Mouse (Mus musculus) left cerebral cortex, adult 11 months (tissue): ENCODE results near the gene Pcdh17.

Experiments used
- DNase-seq: peaks from one replicate; pipeline ENCODE4 v3.0.0; 2022; ENCODE audit warnings: low spot score

Gene Pcdh17

DNA sequence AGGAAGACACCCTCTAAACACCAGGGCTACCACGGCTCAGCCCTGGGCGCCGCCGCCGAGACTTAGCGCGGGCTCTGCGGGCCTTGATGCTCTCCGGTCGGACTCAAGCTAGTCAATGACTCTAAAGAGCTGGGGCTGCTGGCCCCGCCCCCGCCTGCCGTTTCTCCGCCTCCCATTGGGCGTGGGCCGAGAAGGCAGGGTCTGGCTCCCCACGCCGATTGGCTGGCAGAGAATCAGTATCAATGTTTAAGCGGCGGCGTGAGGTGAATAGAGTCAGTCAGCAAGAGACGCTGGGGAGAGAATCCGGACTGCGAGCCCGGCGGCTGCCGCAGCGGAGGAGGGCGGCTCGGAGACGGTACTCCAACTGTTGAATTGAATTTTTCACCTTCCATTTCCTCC lies at the start of gene Pcdh17:
Gene Pcdh17, plus strand, starts transcription at position 276 of the 399 bp plus-strand sequence.
- DNase-seq, result peak; percentile 96

DNA sequence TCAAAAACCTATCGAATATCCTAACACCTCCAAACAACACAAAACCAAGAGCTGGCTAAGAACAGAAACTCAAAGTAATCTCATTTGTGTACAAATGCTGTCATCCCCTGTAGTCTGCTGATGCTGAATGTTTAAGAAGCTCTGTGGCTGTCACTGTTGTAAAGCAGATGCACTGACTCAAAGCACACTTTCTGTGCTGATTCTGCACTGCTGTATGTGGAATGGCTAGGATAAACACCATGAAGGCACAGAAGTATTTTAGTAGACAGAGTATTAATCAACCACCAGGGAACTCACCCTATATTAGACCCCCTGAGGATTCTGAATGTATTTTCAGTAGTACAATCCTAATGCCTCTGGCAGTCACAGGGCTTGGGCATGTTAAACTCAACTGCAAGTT lies 46.2 kb upstream of the Pcdh17 start:
- DNase-seq, result no peak

DNA sequence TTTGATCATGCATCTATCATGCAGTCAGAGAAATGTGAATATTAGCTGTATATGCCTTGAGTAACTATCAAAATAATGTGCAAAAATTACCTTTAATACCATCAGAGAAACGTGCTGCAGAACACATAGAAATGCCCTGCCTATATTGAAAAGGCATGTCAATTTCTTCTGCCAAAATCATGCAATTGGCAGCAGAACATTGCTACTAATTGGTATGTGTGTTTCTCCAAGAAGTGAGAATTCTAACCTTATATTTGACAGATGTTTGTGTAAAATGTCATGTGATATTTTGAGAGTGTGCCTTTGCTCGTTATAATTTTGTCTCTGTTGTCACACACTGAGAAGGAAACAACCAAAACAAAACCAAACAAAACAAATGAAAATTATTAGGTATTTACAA lies 18.6 kb upstream of the Pcdh17 start:
- no peak for DNase-seq

DNA sequence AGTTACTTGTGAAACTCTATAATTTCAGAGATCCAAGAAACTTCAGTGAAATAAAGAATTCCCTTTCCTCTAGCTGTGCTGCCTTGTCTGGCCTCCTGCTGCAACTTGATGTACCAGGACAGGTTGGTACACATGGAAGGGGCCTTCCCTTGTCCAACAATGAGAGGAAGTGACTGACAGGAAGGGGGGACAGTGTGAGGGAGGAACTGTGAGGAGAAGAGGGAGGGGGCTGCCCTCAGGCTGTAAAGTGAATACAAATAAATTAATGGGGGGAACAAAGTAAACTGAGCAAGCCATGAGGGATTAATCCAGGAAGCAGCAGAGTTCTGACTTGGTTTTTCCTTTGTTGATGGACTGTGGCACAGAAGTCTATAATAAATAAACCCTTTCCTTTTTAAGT lies 16.7 kb upstream of the Pcdh17 start:
- no peak for DNase-seq

DNA sequence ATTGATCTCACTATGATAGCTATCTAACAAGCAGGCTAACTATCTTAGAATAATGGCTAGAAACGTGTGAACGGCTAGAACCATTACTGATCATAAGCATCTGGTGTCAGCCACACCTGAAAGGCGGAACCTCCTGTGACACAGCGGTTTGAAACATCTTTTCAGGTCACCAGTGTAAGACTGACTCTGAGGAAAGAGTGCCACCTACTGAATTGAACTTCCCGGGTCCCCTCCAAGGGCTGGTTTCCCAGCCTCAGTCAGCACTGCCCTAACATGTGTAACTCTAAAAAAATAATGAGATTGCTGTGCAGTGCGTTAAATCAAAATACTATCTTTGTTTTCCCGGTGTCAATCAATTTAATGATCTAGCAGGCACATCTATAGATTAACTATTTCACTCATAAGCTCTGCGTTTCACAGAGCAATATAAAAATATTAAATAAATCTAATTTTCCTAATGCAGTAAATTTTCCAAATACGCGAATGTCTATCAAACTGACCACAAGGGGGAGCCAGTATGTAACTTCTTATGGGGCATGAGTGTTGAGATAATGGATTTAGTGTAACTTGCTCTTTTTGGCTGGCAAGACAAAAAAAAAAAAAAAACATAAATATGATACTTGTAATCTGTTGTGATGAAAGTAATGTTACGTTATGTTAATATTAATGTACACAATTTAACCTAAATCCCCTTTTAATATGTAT lies 5.1 kb upstream of the Pcdh17 start:
- DNase-seq, result no peak

DNA sequence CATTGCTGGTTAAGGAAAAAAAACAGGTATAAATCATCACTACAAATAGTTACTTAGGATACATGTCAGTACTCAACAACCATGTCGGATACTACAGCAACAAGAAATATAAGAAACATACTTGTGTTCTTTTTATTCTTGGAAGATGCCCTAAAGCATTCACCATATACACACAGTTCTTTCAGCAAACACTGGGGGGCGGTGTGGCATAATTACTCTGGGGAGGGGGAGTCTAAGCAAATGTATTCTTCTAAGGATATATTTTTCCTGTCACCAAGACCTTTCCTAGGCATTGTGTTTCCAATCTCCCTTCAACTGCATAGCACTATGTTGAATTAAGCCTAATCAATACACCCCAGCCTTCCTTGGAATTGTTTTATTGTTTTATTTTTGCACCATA lies 2.5 kb upstream of the Pcdh17 start:
- DNase-seq, result no peak

DNA sequence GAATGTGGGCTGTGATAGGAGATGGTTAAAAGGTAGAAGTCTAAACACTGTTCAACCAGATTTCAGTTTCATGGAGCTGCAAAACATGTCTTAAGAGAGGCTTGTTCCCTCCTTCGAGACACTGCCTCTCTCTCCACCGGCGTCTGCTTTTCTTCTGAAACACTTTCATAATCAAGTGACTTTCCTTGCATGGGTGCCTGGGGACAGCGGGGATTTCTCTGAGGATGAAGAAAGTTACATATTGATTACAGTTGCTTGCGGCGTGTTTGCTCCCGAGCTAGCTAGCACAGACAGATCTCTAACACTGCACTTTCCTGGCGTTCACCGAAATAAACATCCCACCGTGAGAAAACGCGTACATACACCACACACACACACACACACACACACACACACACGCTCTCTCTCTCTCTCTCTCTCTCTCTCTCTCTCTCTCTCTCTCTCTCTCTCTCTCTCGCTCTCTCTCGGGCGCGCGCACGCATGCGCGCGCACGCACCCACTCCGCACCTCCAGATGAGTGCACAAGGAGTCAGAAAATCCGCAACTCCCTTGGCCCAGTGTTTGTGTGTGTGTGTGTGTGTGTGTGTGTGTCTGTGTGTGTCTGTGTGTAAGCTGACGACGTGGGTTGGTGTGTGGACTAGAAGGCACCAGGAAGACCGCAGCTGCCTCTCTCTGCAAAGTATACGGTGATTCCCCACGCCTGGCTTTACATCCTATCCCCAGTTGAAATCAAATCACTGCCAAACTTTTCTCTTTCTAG lies 655 bp upstream of the Pcdh17 start:
- no peak for DNase-seq

DNA sequence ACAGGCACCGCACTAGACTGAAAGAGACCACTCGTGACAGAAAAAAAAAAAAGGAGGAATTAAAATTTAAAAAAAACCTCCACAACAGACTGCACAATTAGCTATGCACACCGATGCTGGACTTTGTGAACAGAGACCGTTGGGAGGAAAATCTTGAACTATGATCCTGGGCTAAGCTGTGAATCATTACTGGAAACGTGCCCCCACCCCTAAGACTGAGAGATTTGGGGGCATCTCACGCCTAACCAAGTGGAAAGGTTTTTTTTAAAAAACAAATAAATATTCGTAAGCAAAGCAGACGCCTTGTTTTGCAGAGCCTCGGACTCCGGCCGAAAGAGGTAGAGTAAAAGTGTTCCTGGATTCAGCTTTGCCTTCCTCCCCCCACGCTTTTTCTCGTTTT lies 398 bp downstream of the Pcdh17 start:
- no peak for DNase-seq

DNA sequence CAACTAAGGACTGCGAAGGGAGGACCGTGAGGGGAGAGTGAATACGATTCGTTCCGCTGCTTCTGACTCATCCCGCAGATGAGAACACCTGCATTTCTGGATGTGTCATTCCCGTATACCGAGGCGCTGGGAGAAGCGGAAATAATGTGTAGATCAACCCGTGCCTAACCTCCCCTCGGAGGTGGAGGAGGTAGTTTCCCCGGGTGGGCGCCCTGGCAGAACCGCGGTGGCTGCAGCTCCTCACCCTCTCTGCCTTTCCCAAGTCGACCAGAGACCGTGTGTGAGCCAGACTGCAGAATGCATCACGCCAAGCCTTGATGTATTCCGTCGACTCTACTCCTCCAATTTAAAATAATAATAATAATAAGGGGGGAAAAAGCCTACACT lies 906 bp downstream of the Pcdh17 start:
- no peak for DNase-seq

DNA sequence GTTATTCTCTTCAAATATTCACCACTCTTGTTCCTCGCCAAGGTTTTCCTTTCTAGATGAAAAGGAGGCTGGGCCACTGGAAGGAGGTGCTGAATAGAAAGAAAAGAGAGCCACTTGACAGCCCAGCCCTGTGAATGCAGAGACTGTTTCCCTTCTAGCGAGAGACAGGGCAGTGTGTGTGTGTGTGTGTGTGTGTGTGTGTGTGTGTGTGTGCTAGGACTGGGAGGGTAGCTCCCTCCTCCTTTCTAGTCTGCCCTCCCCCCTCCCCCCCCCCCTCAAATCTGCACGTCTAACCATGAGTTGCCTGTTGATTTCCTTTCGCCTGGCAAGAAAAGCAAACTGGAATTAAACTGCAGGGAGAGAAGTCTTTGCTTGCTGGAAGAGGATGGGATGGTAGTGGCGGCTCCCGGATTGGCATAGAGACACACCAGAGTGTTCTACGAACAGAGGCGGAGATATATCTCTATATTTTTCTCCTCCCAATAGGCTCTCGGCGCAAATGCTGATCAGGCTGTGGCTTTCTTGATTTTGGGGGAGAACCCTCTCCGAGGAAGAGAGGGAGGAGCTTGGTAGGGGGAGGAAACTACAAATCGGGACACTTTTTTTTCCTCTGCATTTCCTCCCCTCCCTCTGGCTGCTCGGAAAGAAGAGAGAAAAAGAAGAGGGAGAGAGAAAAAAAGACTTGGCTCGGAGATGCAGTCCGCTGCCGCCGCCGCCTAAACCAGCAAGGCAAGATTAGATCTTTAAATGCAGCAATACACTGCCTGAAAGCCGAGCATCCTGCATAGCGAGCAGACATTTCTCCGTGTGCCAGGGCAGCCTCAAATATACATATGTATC lies 1.5 kb downstream of the Pcdh17 start:
- no peak for DNase-seq

DNA sequence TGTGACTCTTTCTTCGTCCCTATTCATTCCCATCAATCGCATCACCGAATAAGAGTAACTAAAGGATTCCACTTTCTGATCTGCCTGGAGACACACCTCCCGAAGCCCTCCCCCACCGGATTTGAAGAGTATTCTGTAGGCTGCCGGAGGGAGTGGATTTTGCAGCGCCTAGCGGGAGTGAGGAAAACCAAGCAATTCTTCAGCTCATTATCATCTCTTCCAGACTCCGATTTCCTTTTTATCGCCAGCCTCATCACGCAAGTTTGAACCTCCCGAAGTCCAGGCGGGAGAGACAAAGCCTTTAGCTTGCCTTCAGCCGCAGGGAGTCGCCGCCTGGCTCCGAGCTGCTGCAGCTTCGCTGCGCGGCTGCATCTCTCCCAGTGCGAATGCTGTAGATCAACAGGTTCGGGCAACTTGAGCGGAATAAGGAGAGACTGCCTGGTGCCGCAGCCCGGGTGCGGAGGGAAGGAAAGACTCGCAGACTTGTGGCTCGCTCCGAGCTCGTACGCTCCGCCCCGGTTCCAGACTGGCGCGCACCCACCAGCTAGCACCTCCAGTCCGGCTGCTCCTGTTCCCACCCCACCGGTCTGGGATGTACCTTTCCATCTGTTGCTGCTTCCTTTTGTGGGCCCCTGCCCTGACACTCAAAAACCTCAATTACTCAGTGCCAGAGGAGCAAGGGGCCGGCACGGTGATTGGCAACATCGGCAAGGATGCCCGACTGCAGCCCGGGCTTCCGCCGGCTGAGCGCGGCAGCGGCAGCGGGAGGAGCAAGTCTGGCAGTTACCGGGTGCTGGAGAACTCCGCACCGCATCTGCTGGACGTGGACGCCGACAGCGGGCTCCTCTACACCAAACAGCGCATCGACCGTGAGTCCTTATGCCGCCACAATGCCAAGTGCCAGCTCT lies 2.4 kb downstream of the Pcdh17 start:
- no peak for DNase-seq

DNA sequence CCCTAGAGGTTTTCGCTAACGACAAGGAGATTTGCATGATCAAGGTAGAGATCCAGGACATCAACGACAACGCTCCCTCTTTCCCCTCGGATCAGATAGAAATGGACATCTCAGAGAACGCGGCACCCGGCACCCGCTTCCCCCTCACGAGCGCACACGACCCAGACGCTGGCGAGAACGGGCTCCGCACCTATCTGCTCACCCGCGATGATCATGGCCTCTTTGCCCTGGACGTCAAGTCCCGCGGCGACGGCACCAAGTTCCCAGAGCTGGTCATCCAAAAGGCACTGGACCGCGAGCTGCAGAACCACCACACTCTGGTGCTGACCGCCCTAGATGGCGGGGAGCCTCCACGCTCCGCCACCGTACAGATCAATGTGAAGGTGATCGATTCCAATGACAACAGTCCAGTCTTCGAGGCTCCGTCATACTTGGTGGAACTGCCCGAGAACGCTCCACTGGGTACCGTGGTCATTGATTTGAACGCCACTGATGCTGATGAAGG lies 3.1 kb downstream of the Pcdh17 start:
- DNase-seq, result no peak

DNA sequence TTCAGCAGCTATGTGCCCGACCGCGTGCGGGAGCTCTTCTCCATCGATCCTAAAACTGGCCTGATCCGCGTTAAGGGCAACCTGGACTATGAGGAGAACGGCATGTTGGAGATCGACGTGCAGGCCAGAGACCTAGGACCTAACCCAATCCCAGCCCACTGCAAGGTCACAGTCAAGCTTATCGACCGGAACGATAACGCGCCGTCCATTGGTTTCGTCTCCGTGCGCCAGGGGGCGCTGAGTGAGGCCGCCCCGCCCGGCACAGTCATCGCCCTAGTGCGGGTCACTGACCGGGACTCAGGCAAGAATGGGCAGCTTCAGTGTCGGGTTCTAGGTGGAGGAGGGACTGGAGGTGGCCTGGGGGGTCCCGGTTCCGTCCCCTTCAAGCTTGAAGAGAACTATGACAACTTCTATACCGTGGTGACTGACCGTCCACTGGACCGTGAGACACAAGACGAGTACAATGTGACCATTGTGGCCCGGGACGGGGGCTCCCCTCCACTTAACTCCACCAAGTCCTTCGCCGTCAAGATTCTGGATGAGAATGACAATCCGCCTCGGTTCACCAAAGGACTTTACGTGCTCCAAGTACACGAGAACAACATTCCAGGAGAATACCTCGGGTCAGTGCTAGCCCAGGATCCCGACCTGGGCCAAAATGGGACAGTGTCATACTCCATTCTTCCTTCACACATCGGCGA lies 3.7 kb downstream of the Pcdh17 start:
- no peak for DNase-seq

DNA sequence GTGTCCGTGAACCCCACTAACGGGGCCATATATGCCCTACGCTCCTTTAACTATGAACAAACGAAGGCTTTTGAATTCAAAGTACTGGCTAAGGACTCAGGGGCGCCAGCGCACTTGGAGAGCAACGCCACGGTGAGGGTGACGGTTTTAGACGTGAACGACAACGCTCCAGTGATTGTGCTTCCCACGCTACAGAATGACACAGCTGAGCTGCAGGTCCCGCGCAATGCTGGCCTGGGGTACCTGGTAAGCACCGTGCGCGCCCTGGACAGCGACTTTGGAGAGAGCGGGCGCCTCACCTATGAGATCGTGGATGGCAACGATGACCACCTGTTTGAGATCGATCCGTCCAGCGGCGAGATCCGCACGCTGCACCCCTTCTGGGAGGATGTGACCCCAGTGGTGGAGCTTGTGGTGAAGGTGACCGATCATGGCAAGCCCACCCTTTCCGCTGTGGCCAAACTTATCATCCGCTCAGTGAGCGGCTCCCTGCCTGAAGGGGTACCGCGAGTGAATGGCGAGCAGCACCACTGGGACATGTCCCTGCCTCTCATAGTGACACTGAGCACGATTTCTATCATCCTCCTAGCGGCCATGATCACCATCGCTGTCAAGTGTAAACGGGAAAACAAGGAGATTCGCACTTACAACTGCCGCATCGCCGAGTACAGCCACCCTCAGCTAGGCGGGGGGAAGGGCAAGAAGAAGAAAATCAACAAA lies 4.5 kb downstream of the Pcdh17 start:
- no peak for DNase-seq

DNA sequence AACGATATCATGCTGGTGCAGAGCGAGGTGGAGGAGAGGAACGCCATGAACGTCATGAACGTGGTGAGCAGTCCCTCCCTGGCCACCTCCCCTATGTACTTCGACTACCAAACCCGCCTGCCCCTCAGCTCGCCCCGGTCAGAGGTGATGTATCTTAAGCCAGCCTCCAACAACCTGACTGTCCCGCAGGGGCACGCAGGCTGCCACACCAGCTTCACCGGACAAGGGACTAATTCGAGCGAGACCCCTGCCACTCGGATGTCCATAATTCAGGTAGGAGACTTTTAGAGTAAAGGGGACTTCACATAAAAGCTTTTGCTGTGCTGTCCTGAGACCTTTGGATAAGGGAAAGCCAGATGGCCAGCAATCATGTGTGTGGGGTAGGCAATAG lies 5.0 kb downstream of the Pcdh17 start:
- DNase-seq, result no peak

DNA sequence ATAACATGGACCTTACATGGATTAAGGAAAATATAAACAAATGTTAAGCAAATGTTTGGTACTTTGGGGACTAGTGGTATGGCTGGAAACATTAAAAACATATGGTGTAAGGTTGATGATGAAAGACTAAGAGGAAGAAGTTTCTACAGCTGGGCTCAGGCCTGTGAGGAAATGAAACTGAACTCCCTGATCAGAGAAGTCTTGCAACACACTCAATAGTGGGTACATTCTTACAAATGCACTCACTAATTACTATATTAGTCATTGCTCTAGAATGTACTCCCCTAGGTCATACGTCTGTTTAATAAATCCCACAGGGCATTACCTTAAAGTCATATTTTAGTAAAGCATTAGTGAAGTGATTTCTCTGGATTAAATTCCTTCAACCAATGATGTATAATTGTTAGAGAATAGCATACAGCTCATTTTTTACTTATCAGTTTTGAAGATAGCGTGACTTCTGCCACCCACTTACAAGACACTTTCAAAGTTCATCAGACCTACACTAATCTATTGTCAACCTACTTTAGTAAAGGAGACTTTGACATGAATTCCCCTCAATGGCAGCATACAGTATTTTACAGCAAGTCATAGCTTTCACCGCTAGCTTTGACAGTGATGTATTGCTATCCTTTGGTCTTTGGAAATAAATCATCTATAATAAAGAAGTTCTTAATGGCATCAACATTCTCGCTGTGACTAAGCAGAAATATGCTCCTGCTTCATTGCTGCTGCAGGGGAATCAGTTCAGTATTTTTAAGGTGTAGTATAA lies 10.9 kb downstream of the Pcdh17 start:
- DNase-seq, result no peak

DNA sequence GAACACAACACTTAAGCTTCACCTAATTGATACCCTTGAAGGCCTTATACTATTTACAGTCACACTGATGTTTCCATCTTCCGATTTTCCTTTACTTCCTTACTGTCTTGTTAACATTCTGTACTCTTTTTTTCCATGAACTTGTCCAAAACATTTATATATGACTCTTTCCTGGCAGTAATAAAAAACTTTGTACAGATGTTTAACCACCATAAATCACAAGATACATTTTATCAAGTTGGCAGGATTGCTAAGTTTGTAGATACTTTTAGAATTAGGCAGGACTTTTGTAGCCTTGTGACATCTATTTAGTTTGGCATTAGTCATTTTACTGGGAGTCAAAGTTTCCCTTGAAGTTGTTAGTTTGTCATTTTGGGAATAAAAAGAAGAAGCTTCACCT lies 32.1 kb downstream of the Pcdh17 start:
- no peak for DNase-seq

DNA sequence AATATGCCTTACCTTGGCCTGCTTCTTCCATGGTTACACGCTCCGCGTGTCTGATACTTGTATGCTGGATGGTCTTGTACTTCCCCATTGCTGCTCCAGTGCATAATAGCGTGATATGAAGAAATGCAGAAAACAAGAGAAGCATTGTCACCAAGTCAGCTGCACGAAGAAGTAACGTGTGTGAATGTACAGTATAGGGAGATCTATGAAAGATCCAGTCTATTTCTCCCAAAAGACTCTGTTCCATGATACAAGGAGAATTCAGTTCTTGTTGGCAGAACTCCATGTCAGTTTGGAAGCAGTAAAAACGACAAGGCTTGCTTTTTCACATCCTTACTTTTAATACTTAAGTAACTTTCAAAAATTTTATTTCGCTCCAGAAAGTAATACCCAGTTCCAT lies 33.0 kb downstream of the Pcdh17 start:
- no peak for DNase-seq

DNA sequence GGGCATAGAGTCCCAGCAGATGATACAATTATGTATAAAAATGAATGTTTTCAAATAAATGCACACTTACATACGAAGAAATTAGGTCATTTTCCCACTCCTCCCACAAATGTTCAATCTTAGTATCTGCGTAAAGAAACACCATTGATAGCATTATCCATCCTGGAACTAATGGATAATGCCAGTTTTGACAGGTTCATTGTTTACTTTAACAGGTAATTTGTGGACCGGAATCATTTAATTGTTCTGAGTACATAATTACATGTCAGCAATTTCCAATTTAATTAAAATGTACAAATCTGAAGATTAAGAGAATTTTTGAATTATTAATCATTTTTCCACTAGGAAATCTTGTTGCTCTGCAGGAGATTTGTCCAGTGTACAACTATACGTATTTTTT lies 33.5 kb downstream of the Pcdh17 start:
- no peak for DNase-seq

DNA sequence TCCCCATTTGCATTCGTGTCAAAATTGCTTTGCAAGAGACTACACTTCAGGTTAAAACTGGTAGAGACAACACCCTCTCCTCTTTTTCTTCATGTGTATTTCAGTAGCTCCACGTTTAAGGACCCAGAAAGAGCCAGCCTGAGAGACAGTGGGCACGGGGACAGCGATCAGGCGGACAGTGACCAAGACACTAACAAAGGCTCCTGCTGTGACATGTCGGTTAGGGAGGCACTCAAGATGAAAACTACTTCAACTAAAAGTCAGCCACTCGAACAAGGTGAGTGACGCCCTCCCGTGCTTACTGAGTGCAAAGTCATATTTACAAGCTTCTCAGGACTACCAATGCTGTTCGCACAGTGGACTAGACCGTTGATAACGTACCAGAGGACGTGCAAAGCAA lies 34.0 kb downstream of the Pcdh17 start:
- no peak for DNase-seq
